Mouse (Mus musculus) layer of hippocampus, adult 18-20 months (tissue): Measurements from ENCODE around the gene Trappc10. TPM values are rescaled to one million over a fixed set of nuclear protein-coding genes. Genes with fewer than 3 reads are reported as not detected.
A peak's percentile ranks its signal among the peaks of the same experiment; 100 is the strongest.

ENCODE experiments used
- DNase-seq, 2 experiments: peaks; one replicate each; pipeline ENCODE4 v3.0.0; 2022; ENCODE audit warnings: low spot score in 2 of 2
- total RNA-seq, 2 experiments: library from RNA; stranded (reverse); gene quantifications; 2 replicates each; pipeline ENCODE4 v1.2.3; 2021

Trappc10 gene
- total RNA-seq, 2 experiments from 2014 or later, result 81.2 to 86.4 TPM

GRCm38 (mm10) chr10:78163241-78163640, 81.2 kb downstream of the Trappc10 start:
- DNase-seq, result no peak

GRCm38 (mm10) chr10:78162646-78163045, 81.8 kb downstream of the Trappc10 start:
- DNase-seq, result no peak

- no peak for DNase-seq
Measured at GRCm38 (mm10) chr10:78161096-78161495, 83.3 kb downstream of the Trappc10 start.

- no peak for DNase-seq
Measured at GRCm38 (mm10) chr10:78160369-78161095, 83.9 kb downstream of the Trappc10 start.

GRCm38 (mm10) chr10:78159906-78160305, 84.5 kb downstream of the Trappc10 start:
- DNase-seq, result peak; percentile 75 to 90

GRCm38 (mm10) chr10:78159252-78159878, 85.1 kb downstream of the Trappc10 start:
- DNase-seq, result peak in 1 of 2 experiments; percentile 72

GRCm38 (mm10) chr10:78158041-78158440, 86.4 kb downstream of the Trappc10 start:
- DNase-seq, result no peak

GRCm38 (mm10) chr10:78156926-78157325, 87.5 kb downstream of the Trappc10 start:
- DNase-seq, result no peak

- no peak for DNase-seq
Measured at GRCm38 (mm10) chr10:78148834-78149766, 95.3 kb downstream of the Trappc10 start.

GRCm38 (mm10) chr10:78147908-78148441, 96.5 kb downstream of the Trappc10 start:
- no peak for DNase-seq

GRCm38 (mm10) chr10:78143727-78144505, 100.5 kb downstream of the Trappc10 start:
- peak; percentile 59 to 66 for DNase-seq

- no peak for DNase-seq
Measured at GRCm38 (mm10) chr10:78140843-78141242, 103.6 kb downstream of the Trappc10 start.

- DNase-seq, result no peak
Measured at GRCm38 (mm10) chr10:78140251-78140600, 104.2 kb downstream of the Trappc10 start.

GRCm38 (mm10) chr10:78139572-78140250, 104.7 kb downstream of the Trappc10 start:
- DNase-seq, result no peak

GRCm38 (mm10) chr10:78138812-78139523, 105.5 kb downstream of the Trappc10 start:
- no peak for DNase-seq

- no peak for DNase-seq
Measured at GRCm38 (mm10) chr10:78137191-78137590, 107.2 kb downstream of the Trappc10 start.
